Mouse (Mus musculus) cerebellum, adult 2 months (tissue): ENCODE measurements around the gene Glis3. TPM values are rescaled to one million over a fixed set of nuclear protein-coding genes. Genes with fewer than 3 reads are reported as not detected.

Experiments used
- DNase-seq, 2 experiments: peaks; one replicate each; pipeline ENCODE4 v3.0.0; 2021
- H3K27ac ChIP-seq: fragments of 200-500 bp; 2 replicates; pipeline ENCODE4 v1.5.1; 2012; ENCODE audit warnings: low read length, control low read depth, inconsistent platforms; ENCODE audit not compliant: insufficient read depth
- H3K27me3 ChIP-seq: fragments of 200-500 bp; 2 replicates; pipeline ENCODE4 v1.6.1; 2012; ENCODE audit warnings: inconsistent platforms, mild to moderate bottlenecking, low read length, moderate library complexity; ENCODE audit not compliant: control insufficient read depth, insufficient read depth
- H3K4me1 ChIP-seq: fragments of 200-500 bp; 2 replicates; pipeline ENCODE4 v1.6.1; 2011; ENCODE audit warnings: low read length; ENCODE audit not compliant: control insufficient read depth, insufficient read depth
- H3K4me3 ChIP-seq: fragments of 200-500 bp; replicated peaks from 2 replicates; pipeline ENCODE3; 2011; ENCODE audit warnings: mild to moderate bottlenecking, low read depth, low read length, control low read depth; ENCODE audit not compliant: insufficient read depth
- CTCF ChIP-seq: fragments of 200-500 bp; IDR thresholded peaks from 2 replicates; pipeline ENCODE4 v1.5.1; 2011; ENCODE audit warnings: low read depth, mild to moderate bottlenecking, control low read depth, low read length, moderate library complexity, borderline replicate concordance; ENCODE audit not compliant: insufficient read depth
- POLR2A ChIP-seq: fragments of 200-500 bp; IDR thresholded peaks from 2 replicates; pipeline ENCODE4 v1.6.1; 2011; ENCODE audit warnings: low read length, control low read depth, borderline replicate concordance; ENCODE audit not compliant: insufficient read depth
- whole genome bisulfite sequencing: fragments of 180-500 bp; shearing (Covaris S2); methylation state at CpG from one replicate; pipeline ENCODE4 v1.1.7; 2018; 5-methylcytosine and 5-hydroxymethylcytosine counted together
- polyA plus RNA-seq: library from polyadenylated mRNA; depleted of rRNA; stranded (reverse); fragments of >200 nt; gene quantifications from 2 replicates; pipeline ENCODE4 v1.2.3, GENCODE M21; 2012

Gene Glis3
- polyA plus RNA-seq, 1 experiment = 0.59 TPM

- 89% methylated on average over 3 of the region's 3 CpGs for WGBS
- Histone ChIP-seq H3K4me1 (no peaks in the 10 kb centered on the region), H3K4me3 (no peak overlapping the region)
These were observed 421.4 kb downstream of the Glis3 start for GRCm38 (mm10) chr19:28258480-28258879.

GRCm38 (mm10) chr19:28247345-28247744, 432.5 kb downstream of the Glis3 start:
- TF ChIP-seq CTCF = no peak
- TF ChIP-seq POLR2A = no peak
- no peak overlapping the region for H3K27ac ChIP-seq
- WGBS = 93% methylated on average over 7 of the region's 7 CpGs
- H3K4me3 ChIP-seq = no peak overlapping the region
- no peak for DNase-seq
- H3K4me1 ChIP-seq = no peaks in the 10 kb centered on the region
- no peaks in the 10 kb centered on the region for H3K27me3 ChIP-seq

More at GRCm38 (mm10) chr19:28258480-28258879, 421.4 kb downstream of the Glis3 start:
- no peak for DNase-seq
- TF ChIP-seq CTCF (no peak), POLR2A (no peak)
- Histone ChIP-seq H3K27ac (no peak overlapping the region), H3K27me3 (no peaks in the 10 kb centered on the region)

- 88% methylated on average over 5 of the region's 5 CpGs for WGBS
- no peak for DNase-seq
- H3K4me1 ChIP-seq = no peaks in the 10 kb centered on the region
- H3K27ac ChIP-seq = no peak overlapping the region
- H3K4me3 ChIP-seq = no peak overlapping the region
- TF ChIP-seq CTCF (no peak), POLR2A (no peak)
- no peaks in the 10 kb centered on the region for H3K27me3 ChIP-seq
These were observed 433.7 kb downstream of the Glis3 start for GRCm38 (mm10) chr19:28246186-28246585.

GRCm38 (mm10) chr19:28238073-28238472, 441.8 kb downstream of the Glis3 start:
- WGBS = 89% methylated on average over 4 of the region's 4 CpGs
- H3K27ac ChIP-seq = no peak overlapping the region
- H3K4me3 ChIP-seq = no peak overlapping the region
- no peak for TF ChIP-seq POLR2A
- no peaks in the 10 kb centered on the region for H3K27me3 ChIP-seq
- no peaks in the 10 kb centered on the region for H3K4me1 ChIP-seq
- DNase-seq = no peak

GRCm38 (mm10) chr19:28237621-28238020, 442.3 kb downstream of the Glis3 start:
- H3K4me3 ChIP-seq = no peak overlapping the region
- 96% methylated on average over 2 of the region's 2 CpGs for whole genome bisulfite sequencing
- TF ChIP-seq CTCF = no peak
- no peak for TF ChIP-seq POLR2A

GRCm38 (mm10) chr19:28235571-28235970, 444.3 kb downstream of the Glis3 start:
- Histone ChIP-seq H3K4me1 (no peaks in the 10 kb centered on the region), H3K4me3 (no peak overlapping the region), H3K27me3 (no peaks in the 10 kb centered on the region), H3K27ac (no peak overlapping the region)
- no peak for DNase-seq
- TF ChIP-seq POLR2A (no peak), CTCF (no peak)
- 91% methylated on average over 5 of the region's 5 CpGs for WGBS

More at GRCm38 (mm10) chr19:28237621-28238020, 442.3 kb downstream of the Glis3 start:
- no peak overlapping the region for H3K27ac ChIP-seq
- no peaks in the 10 kb centered on the region for H3K4me1 ChIP-seq
- no peak for DNase-seq
- no peaks in the 10 kb centered on the region for H3K27me3 ChIP-seq

GRCm38 (mm10) chr19:28235096-28235495, 444.8 kb downstream of the Glis3 start:
- no peak overlapping the region for H3K4me3 ChIP-seq
- no peak overlapping the region for H3K27ac ChIP-seq

GRCm38 (mm10) chr19:28234676-28235075, 445.2 kb downstream of the Glis3 start:
- whole genome bisulfite sequencing = 52% methylated on average over 2 of the region's 2 CpGs
- DNase-seq = no peak
- Histone ChIP-seq H3K27ac (no peak overlapping the region), H3K4me3 (no peak overlapping the region), H3K27me3 (no peaks in the 10 kb centered on the region), H3K4me1 (no peaks in the 10 kb centered on the region)
- no peak for TF ChIP-seq POLR2A
- TF ChIP-seq CTCF = no peak

More at GRCm38 (mm10) chr19:28235096-28235495, 444.8 kb downstream of the Glis3 start:
- 21% methylated on average over 9 of the region's 9 CpGs for WGBS
- DNase-seq = peak in 1 of 2 experiments; percentile 12
- TF ChIP-seq CTCF = no peak
- no peak for TF ChIP-seq POLR2A
- no peaks in the 10 kb centered on the region for H3K27me3 ChIP-seq
- no peaks in the 10 kb centered on the region for H3K4me1 ChIP-seq
